Mouse (Mus musculus) layer of hippocampus, adult 18-20 months (tissue): ENCODE data around the gene Mss51. TPM values are rescaled to one million over a fixed set of nuclear protein-coding genes. Genes with fewer than 3 reads are reported as not detected.

Experiments
- DNase-seq, 2 experiments: peaks; one replicate each; pipeline ENCODE4 v3.0.0; 2022; ENCODE audit warnings: low spot score in 2 of 2
- total RNA-seq, 2 experiments: library from RNA; stranded (reverse); gene quantifications; 2 replicates each; pipeline ENCODE4 v1.2.3; 2021

Mss51 gene
- total RNA-seq, 2 experiments from 2014 or later, result 0.40 to 1.1 TPM

GRCm38 (mm10) chr14:20452929-20453328, 43.8 kb downstream of the Mss51 start:
- DNase-seq, result no peak

GRCm38 (mm10) chr14:20451765-20452331, 44.9 kb downstream of the Mss51 start, which contains the start of gene Cfap70:
Cfap70 (minus strand) TSS chr14:20452226.
- peak; percentile 27 to 40 for DNase-seq

DNA sequence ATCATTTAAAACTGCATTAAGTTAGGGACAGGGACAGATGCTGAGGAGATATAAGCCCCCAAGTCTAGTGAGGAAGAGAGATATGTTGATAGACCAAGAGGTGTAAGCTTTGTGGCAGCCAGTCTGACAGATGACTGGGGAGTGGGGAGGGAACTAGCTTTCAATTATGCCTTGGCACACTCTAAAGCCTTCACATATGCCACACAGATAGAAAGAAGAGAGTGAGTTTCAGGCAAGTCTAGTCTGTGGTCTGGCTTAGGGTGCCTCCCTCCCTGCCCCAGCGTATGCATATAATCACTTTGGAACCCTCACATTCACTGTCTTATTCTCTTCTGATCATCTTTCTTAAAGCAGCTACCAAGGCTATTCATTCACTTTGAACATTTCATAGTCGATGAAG, 45.4 kb downstream of the Mss51 start:
- peak; percentile 19 to 45 for DNase-seq

GRCm38 (mm10) chr14:20447209-20447608, 49.5 kb downstream of the Mss51 start:
- DNase-seq, result no peak

- no peak for DNase-seq
Observed at GRCm38 (mm10) chr14:20442252-20442651, 54.4 kb downstream of the Mss51 start.

DNA sequence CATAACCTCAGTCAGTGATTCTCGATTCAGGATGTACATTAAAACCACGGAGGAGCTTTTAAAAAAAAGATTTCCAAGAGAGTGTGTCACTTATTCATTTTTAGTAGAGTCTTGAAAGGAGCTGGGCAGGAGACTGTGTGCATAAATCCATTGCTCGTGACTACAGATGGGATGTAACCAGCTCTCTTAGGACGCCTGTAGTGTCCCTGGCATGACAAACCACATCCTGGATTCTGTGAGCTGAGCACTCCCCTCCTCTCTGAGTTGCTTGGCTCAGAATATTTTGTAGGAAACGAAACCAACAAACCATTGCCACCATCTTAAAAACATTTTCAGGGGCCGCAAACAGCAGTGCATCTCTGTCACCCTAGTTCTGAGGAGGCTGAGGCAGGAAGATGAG, 59.7 kb downstream of the Mss51 start:
- no peak for DNase-seq

Other genes with a start within 250 kb of the Mss51 start
- not detected for gene Kcnk16, start 227.7 kb downstream of the Mss51 start, total RNA-seq
- gene Nudt13, start 202.2 kb downstream of the Mss51 start, total RNA-seq, result 10 to 100 TPM; 21.2 to 27.0 TPM
- gene Ecd, start 148.8 kb downstream of the Mss51 start, total RNA-seq, result 10 to 100 TPM; 31.5 to 32.4 TPM
- gene Fam149b, start 148.7 kb downstream of the Mss51 start, total RNA-seq, result 10 to 100 TPM; 46.3 to 47.6 TPM
- 10 to 100 TPM; 31.1 to 32.2 TPM for gene Dnajc9, start 108.0 kb downstream of the Mss51 start, total RNA-seq
- 10 to 100 TPM; 32.4 to 37.1 TPM for gene Mrps16, start 103.3 kb downstream of the Mss51 start, total RNA-seq
- gene Cfap70, start 44.7 kb downstream of the Mss51 start, total RNA-seq, result 1 to 10 TPM; 1.4 to 1.9 TPM
- 10 to 100 TPM; 74.3 to 74.7 TPM for gene Anxa7, start 16.8 kb downstream of the Mss51 start, total RNA-seq
- gene Ppp3cb, start 49.7 kb upstream of the Mss51 start, total RNA-seq, result 100 to 1,000 TPM; 287 to 305 TPM
- gene Usp54, start 144.2 kb upstream of the Mss51 start, total RNA-seq, result 10 to 100 TPM; 58.7 to 59.4 TPM
- not detected for gene Myoz1, start 159.6 kb upstream of the Mss51 start, total RNA-seq
- under 1 TPM; 0.12 to 0.13 TPM for gene Synpo2l, start 171.5 kb upstream of the Mss51 start, total RNA-seq
- 100 to 1,000 TPM in 1 of 2 experiments, 10 to 100 TPM in 1; 97.2 to 109 TPM for gene Sec24c, start 177.4 kb upstream of the Mss51 start, total RNA-seq
- gene Fut11, start 198.1 kb upstream of the Mss51 start, total RNA-seq, result 10 to 100 TPM; 14.5 to 14.7 TPM
- gene Chchd1, start 206.1 kb upstream of the Mss51 start, total RNA-seq, result 10 to 100 TPM; 53.1 to 53.3 TPM
- 100 to 1,000 TPM; 165 to 186 TPM for gene Zswim8, start 210.7 kb upstream of the Mss51 start, total RNA-seq
- 10 to 100 TPM; 14.9 to 17.6 TPM for gene Ndst2, start 237.7 kb upstream of the Mss51 start, total RNA-seq